ENCODE assay signal across 28 mouse cellular contexts in genomic region chr12:69803196-69803595, GRCm38 (mm10). TPM values are rescaled to one million over a fixed set of nuclear protein-coding genes. Genes with fewer than 3 reads are reported as not detected.
"Had no signal": no experiment of that assay in that cellular context is flagged by ENCODE, and none has a peak within 500 bp of the region (broad histone marks: within the 10 kb centered on the region; RNA-seq: fewer than 3 reads in every experiment).

No protein-coding gene starts in this region.

- H3K4me3 ChIP-seq: embryonic facial prominence, embryonic 10.5 days; embryonic facial prominence, embryonic 12.5 days; embryonic facial prominence, embryonic 13.5 days; embryonic facial prominence, embryonic 15.5 days; erythroblast, embryonic 14.5 days; forebrain, embryonic 10.5 days; forebrain, embryonic 12.5 days; forebrain, embryonic 13.5 days; forebrain, embryonic 15.5 days; gastrocnemius, adult 2 months had no signal

- H3K9me3 ChIP-seq: embryonic facial prominence, embryonic 10.5 days; embryonic facial prominence, embryonic 12.5 days; embryonic facial prominence, embryonic 13.5 days; embryonic facial prominence, embryonic 15.5 days; forebrain, embryonic 10.5 days; forebrain, embryonic 12.5 days; forebrain, embryonic 13.5 days; forebrain, embryonic 15.5 days had no signal

- H3K27me3 ChIP-seq: embryonic facial prominence, embryonic 12.5 days; embryonic facial prominence, embryonic 13.5 days; embryonic facial prominence, embryonic 15.5 days; forebrain, embryonic 12.5 days; forebrain, embryonic 13.5 days; forebrain, embryonic 15.5 days had no signal

- H3K9ac ChIP-seq: embryonic facial prominence, embryonic 12.5 days; embryonic facial prominence, embryonic 13.5 days; embryonic facial prominence, embryonic 15.5 days; forebrain, embryonic 12.5 days; forebrain, embryonic 13.5 days; forebrain, embryonic 15.5 days; forebrain, postnatal 0 days had no signal

- H3K4me2 ChIP-seq: embryonic facial prominence, embryonic 12.5 days; embryonic facial prominence, embryonic 13.5 days; embryonic facial prominence, embryonic 15.5 days; forebrain, embryonic 12.5 days; forebrain, embryonic 13.5 days; forebrain, embryonic 15.5 days had no signal

- ATAC-seq: forebrain, embryonic 13.5 days; forebrain, embryonic 14.5 days; forebrain, embryonic 15.5 days; forebrain, embryonic 16.5 days; forebrain, postnatal 0 days had no signal

- H3K4me1 ChIP-seq: embryonic facial prominence, embryonic 12.5 days; forebrain, embryonic 13.5 days; forebrain, embryonic 15.5 days had no signal

- H3K27ac ChIP-seq: embryonic facial prominence, embryonic 10.5 days; embryonic facial prominence, embryonic 12.5 days; embryonic facial prominence, embryonic 13.5 days; embryonic facial prominence, embryonic 15.5 days; forebrain, embryonic 10.5 days; forebrain, embryonic 12.5 days; forebrain, embryonic 13.5 days; forebrain, embryonic 15.5 days; gastrocnemius, adult 2 months had no signal

- DNase-seq: cerebellum, adult 2 months; cerebellum, adult 8-10 months; cerebellum, adult 9-10 months; cerebellum, adult 9-11 months; cerebellum, postnatal 10 days; cerebellum, postnatal 14 days; cerebellum, postnatal 25 days; cerebellum, postnatal 36 days; embryo, embryonic 11 days; forebrain, postnatal 0 days; gastrocnemius, adult 2 months; gastrocnemius, postnatal 10 days; gastrocnemius, postnatal 14 days; gastrocnemius, postnatal 25 days; gastrocnemius, postnatal 36 days; heart, adult 18-20 months had no signal

RNA-seq across cellular contexts. Expression of gene Cdkl1, which starts 12.1 kb away (rescaled TPM):
- total RNA-seq: granulocyte monocyte progenitor cell, adult 5-6 weeks had no signal
